Mouse (Mus musculus) frontal cortex, adult (tissue): ENCODE measurements around the gene H2-Oa.
"Not testable (repeated sequence)": the region's sequence is repeated elsewhere in the genome, so short reads cannot be mapped to it uniquely, and the experiment has no call there.

ENCODE experiments used
- ATAC-seq: cut with Nextera tagmentation; 2 replicates; pipeline ENCODE4 v1.9.2; 2017; ENCODE audit warnings: mild to moderate bottlenecking, moderate library complexity, mixed read lengths; ENCODE audit not compliant: low TSS enrichment

Gene H2-Oa

DNA sequence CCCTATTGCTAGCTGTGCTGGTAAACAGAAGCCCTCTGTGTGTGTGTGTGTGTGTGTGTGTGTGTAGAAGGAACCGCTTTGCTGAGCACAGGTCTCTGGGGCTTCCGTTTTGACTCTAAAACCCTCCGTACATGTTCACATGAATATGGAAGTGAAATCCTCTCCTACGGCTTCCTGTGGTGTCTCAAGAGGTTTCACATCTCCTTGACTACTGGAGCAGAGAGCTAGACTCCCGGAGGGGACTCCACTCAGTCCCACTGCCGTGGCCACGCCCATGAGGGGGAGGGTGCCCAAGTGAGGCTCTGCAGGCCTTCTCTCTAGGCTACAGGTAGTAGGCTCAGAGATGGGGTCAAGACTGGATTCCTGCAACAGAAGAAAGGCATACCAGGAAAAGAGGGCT, 50.9 kb downstream of the H2-Oa start, which contains the start of gene H2-DMb2:
Gene H2-DMb2 (plus strand): TSS at position 275 of the 400 bp plus-strand sequence.
- no peak for ATAC-seq

- no peak for ATAC-seq
These were observed 51.3 kb downstream of the H2-Oa start for GRCm38 (mm10) chr17:34143461-34143860.

- not testable (repeated sequence) for ATAC-seq
These were observed 52.1 kb downstream of the H2-Oa start for GRCm38 (mm10) chr17:34144221-34144620.
